Mouse (Mus musculus): Measurements from ENCODE around the gene Robo1. TPM values are rescaled to one million over a fixed set of nuclear protein-coding genes. Genes with fewer than 3 reads are reported as not detected.
A peak's percentile ranks its signal among the peaks of the same experiment; 100 is the strongest.

Robo1 gene
- polyA plus RNA-seq, 1 experiment from 2014 or later = 58.1 TPM

DNA sequence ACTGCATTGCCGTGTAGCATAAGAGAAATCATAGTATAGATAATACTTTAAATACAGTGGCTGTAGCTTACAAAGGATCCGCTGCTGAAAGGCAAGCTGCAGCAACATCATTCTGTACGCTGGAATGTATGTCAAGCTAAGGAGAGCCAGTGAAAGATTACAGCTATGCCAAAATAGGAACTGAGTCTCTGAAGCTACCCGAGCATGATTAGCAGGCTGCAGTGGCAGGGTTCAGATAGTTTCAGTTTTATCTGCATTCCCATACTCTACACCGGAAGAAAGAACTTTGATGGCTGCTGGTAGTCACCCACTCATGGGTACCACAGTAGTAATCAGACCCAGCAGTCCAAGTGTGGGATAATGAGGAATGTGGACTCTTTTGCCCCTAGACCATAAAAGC lies 68.8 kb downstream of the Robo1 start:
- Histone ChIP-seq H3K27ac (ENCODE audit: low read length) (no peak overlapping the region), H3K4me1 (replicated peaks; ENCODE audit: control insufficient read depth, insufficient read depth, low read length) (no peaks in the 10 kb centered on the region), H3K9ac (replicated peaks; ENCODE audit: low read depth, low read length) (no peak overlapping the region), H3K4me3 (replicated peaks; ENCODE audit: low read length) (no peak overlapping the region), H3K9me3 (ENCODE audit: control insufficient read depth, low read length) (no peaks in the 10 kb centered on the region), H3K27me3 (replicated peaks; ENCODE audit: control insufficient read depth, insufficient read depth, low read length) (no peaks in the 10 kb centered on the region), H3K36me3 (ENCODE audit: control insufficient read depth, insufficient read depth) (no peaks in the 10 kb centered on the region), H3K4me2 (ENCODE audit: low read length) (no peak overlapping the region)
- WGBS = 83% methylated on average over 5 of the region's 5 CpGs
- no peak for ATAC-seq

DNA sequence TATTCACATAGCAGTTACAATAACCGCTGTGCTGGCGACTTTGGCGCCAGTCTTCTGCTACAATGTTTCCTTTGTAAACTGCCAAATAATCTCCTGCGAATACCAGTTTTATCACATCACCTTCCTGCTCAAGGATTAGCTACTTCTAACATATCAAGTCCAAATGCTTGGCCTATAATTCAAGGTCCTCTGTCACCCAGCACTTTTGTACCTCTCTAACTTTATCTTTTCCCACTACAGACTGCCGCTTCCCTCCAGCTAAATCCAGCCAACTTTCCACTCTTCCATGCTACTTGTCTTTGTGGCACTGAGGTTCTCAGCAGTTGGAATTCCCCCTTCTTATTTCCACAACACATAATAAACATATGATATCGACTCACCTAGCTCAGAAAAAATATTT lies 73.7 kb downstream of the Robo1 start:
- Histone ChIP-seq H3K9me3 (ENCODE audit: control insufficient read depth, low read length) (no peaks in the 10 kb centered on the region), H3K36me3 (ENCODE audit: control insufficient read depth, insufficient read depth) (no peaks in the 10 kb centered on the region), H3K9ac (replicated peaks; ENCODE audit: low read depth, low read length) (no peak overlapping the region), H3K27me3 (replicated peaks; ENCODE audit: control insufficient read depth, insufficient read depth, low read length) (no peaks in the 10 kb centered on the region), H3K4me1 (replicated peaks; ENCODE audit: control insufficient read depth, insufficient read depth, low read length) (no peaks in the 10 kb centered on the region), H3K4me3 (replicated peaks; ENCODE audit: low read length) (no peak overlapping the region), H3K27ac (ENCODE audit: low read length) (no peak overlapping the region), H3K4me2 (ENCODE audit: low read length) (no peak overlapping the region)
- no peak for ATAC-seq
- WGBS = 88% methylated on average over 6 of the region's 6 CpGs

DNA sequence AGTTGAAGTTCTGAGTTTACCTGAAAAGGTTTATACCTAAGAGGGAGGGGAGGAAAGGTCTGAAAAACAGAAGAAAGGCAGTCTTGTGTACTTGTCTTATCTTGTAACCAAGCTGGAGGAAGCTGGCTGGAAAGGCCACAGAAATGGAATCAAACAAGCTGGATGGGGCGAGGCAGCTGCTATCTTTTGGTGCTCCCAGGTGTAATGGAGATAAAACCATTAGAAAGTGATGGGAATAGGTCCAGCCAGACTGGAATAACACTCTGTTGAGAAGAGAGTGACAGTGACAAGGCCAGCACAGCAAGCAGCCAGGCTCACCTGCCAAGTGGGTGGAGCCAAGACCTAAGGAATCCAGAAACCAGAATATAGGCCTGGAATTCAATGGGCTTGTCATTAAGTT lies 75.5 kb downstream of the Robo1 start:
- Histone ChIP-seq H3K4me1 (replicated peaks; ENCODE audit: control insufficient read depth, insufficient read depth, low read length) (no peaks in the 10 kb centered on the region), H3K4me3 (replicated peaks; ENCODE audit: low read length) (no peak overlapping the region), H3K9me3 (ENCODE audit: control insufficient read depth, low read length) (no peaks in the 10 kb centered on the region), H3K36me3 (ENCODE audit: control insufficient read depth, insufficient read depth) (no peaks in the 10 kb centered on the region), H3K27ac (ENCODE audit: low read length) (no peak overlapping the region), H3K27me3 (replicated peaks; ENCODE audit: control insufficient read depth, insufficient read depth, low read length) (no peaks in the 10 kb centered on the region), H3K9ac (replicated peaks; ENCODE audit: low read depth, low read length) (no peak overlapping the region), H3K4me2 (ENCODE audit: low read length) (no peak overlapping the region)
- 58% methylated on average over 1 of the region's 1 CpGs for WGBS
- no peak for ATAC-seq

DNA sequence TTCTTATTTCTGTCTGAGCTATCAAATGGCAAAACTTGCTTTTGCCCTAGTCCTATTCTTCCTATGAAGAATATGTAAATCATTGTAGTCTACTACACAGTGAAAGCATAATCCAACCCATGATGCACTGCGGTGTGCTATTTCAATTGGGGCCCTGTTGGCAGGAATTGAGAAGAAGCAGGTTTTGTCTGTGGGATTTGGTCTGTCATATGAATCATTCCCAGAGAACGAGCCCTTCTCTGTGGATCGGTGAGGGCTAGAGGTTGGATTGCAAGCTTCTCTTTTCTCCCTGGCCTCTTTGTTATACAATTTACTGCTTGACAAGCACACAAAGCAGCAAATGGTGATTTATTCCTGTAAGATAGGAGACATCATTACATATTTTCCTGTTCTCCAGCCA lies 85.4 kb downstream of the Robo1 start:
- Histone ChIP-seq H3K27ac (ENCODE audit: low read length) (no peak overlapping the region), H3K9ac (replicated peaks; ENCODE audit: low read depth, low read length) (no peak overlapping the region), H3K4me2 (ENCODE audit: low read length) (no peak overlapping the region), H3K4me1 (replicated peaks; ENCODE audit: control insufficient read depth, insufficient read depth, low read length) (no peaks in the 10 kb centered on the region), H3K27me3 (replicated peaks; ENCODE audit: control insufficient read depth, insufficient read depth, low read length) (no peaks in the 10 kb centered on the region), H3K9me3 (ENCODE audit: control insufficient read depth, low read length) (no peaks in the 10 kb centered on the region), H3K36me3 (ENCODE audit: control insufficient read depth, insufficient read depth) (no peaks in the 10 kb centered on the region), H3K4me3 (replicated peaks; ENCODE audit: low read length) (no peak overlapping the region)
- WGBS = 59% methylated on average over 3 of the region's 3 CpGs
- no peak for ATAC-seq

DNA sequence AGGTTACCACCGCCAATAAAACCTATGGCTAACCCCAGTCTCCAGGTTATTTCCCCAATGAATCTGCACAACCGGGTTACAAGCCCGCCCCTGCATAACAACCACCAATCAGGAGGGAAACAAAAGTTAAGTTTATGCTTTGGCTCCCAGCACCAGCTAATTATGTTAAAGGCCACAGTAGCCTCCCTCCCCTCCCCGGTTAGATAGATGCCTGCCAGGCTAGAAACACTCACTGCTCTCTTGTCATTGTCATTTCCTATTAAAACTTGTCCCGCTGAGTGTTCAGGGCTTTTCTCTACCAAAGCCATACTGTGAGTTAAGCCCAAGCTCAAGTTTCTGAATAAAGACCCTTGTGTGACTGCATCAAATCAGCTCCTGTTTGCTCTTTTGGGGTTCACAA lies 90.7 kb downstream of the Robo1 start:
- Histone ChIP-seq H3K4me2 (ENCODE audit: low read length) (no peak overlapping the region), H3K27me3 (replicated peaks; ENCODE audit: control insufficient read depth, insufficient read depth, low read length) (no peaks in the 10 kb centered on the region), H3K36me3 (ENCODE audit: control insufficient read depth, insufficient read depth) (no peaks in the 10 kb centered on the region), H3K4me3 (replicated peaks; ENCODE audit: low read length) (no peak overlapping the region), H3K9ac (replicated peaks; ENCODE audit: low read depth, low read length) (no peak overlapping the region), H3K4me1 (replicated peaks; ENCODE audit: control insufficient read depth, insufficient read depth, low read length) (peaks cover 4% of the 10 kb centered on the region), H3K9me3 (ENCODE audit: control insufficient read depth, low read length) (no peaks in the 10 kb centered on the region), H3K27ac (ENCODE audit: low read length) (no peak overlapping the region)
- WGBS = 8% methylated on average over 5 of the region's 5 CpGs
- ATAC-seq = peak; percentile 49

DNA sequence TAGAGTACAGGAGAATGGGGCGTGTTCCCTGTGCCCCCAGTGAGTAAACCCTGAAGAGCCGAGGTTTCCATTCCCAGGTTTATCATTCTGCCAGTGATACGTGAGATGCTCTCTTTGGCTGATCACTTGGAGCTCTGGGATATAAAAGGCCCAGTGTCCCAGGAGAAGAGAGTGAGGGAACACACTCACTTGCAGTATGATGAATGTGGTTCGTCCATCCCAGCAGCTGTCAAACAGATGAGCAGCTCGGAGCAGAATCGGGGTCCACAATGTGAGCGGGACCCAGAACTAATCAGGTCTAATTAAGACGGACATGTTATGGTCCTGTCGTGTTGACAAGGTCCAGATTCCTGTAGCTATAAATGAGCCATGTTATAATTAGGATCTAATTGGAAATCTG lies 94.3 kb downstream of the Robo1 start:
- H3K36me3 ChIP-seq (ENCODE audit: control insufficient read depth, insufficient read depth) = no peaks in the 10 kb centered on the region
- ATAC-seq = peak; percentile 36; the same call in 1 of the 2 replicates
- H3K27me3 ChIP-seq (replicated peaks; ENCODE audit: control insufficient read depth, insufficient read depth, low read length) = no peaks in the 10 kb centered on the region
- 11% methylated on average over 9 of the region's 9 CpGs for WGBS
- H3K4me2 ChIP-seq (ENCODE audit: low read length) = peak overlapping the region; percentile 13; the same call in 1 of the 2 replicates
- H3K9me3 ChIP-seq (ENCODE audit: control insufficient read depth, low read length) = no peaks in the 10 kb centered on the region
- no peak overlapping the region for H3K27ac ChIP-seq (ENCODE audit: low read length)
- no peak overlapping the region for H3K9ac ChIP-seq (replicated peaks; ENCODE audit: low read depth, low read length)
- H3K4me3 ChIP-seq (replicated peaks; ENCODE audit: low read length) = no peak overlapping the region
- peaks cover 4% of the 10 kb centered on the region for H3K4me1 ChIP-seq (replicated peaks; ENCODE audit: control insufficient read depth, insufficient read depth, low read length)

DNA sequence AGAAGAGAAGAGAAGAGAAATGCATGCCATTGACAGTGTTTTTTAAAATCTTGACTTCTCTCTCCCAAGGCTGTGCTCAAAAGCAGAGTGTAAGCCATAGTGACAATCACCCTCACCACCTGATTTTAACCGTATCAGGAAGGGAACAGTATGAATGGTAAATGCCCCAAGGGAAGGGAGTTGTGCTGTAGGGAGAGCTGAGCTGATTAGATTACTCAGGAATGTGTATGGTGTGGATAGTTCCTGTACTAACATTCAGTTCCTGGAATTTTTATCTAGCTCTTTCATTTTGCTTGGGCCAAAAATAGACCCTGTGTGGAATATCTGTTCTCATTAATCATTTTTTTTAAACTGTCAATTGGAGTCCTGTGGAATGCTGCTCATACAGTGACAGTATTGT lies 101.7 kb downstream of the Robo1 start:
- ATAC-seq = no peak
- H3K36me3 ChIP-seq (ENCODE audit: control insufficient read depth, insufficient read depth) = no peaks in the 10 kb centered on the region
- H3K4me3 ChIP-seq (replicated peaks; ENCODE audit: low read length) = no peak overlapping the region
- H3K4me1 ChIP-seq (replicated peaks; ENCODE audit: control insufficient read depth, insufficient read depth, low read length) = no peaks in the 10 kb centered on the region
- H3K4me2 ChIP-seq (ENCODE audit: low read length) = no peak overlapping the region
- no peaks in the 10 kb centered on the region for H3K27me3 ChIP-seq (replicated peaks; ENCODE audit: control insufficient read depth, insufficient read depth, low read length)
- H3K9ac ChIP-seq (replicated peaks; ENCODE audit: low read depth, low read length) = no peak overlapping the region
- no peak overlapping the region for H3K27ac ChIP-seq (ENCODE audit: low read length)
- H3K9me3 ChIP-seq (ENCODE audit: control insufficient read depth, low read length) = no peaks in the 10 kb centered on the region
- WGBS = 48% methylated on average over 1 of the region's 1 CpGs

DNA sequence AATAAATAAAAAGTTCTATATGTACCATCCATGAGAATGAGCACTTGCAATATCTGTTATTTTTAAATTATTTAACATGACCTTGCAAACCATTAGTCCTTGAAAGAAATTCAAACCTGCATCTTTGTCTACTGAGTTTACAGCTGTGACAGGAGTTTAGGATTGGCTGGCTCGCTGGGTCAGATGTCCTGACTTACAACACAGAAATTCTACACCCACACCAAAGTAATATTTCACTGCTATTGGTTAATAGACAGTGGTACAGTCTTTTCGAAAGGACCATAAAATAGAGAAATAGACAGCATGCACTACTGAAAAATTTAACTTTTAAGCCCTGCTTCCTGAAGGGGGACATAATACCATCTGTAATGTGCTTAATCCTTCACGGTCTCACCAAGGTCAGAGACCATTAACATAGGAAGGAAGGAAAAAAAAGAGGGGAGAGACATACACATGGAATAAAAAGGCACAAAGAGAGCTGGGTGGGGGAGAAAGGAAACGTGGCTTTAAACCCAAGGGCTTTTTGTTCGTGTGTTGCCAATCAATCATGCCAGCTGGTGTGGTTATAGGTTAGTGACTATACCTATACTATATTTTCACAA lies 103.7 kb downstream of the Robo1 start:
- no peak overlapping the region for H3K4me3 ChIP-seq (replicated peaks; ENCODE audit: low read length)
- H3K27ac ChIP-seq (ENCODE audit: low read length) = no peak overlapping the region
- H3K4me2 ChIP-seq (ENCODE audit: low read length) = no peak overlapping the region
- no peaks in the 10 kb centered on the region for H3K9me3 ChIP-seq (ENCODE audit: control insufficient read depth, low read length)
- 56% methylated on average over 5 of the region's 5 CpGs for WGBS
- H3K4me1 ChIP-seq (replicated peaks; ENCODE audit: control insufficient read depth, insufficient read depth, low read length) = no peaks in the 10 kb centered on the region
- H3K27me3 ChIP-seq (replicated peaks; ENCODE audit: control insufficient read depth, insufficient read depth, low read length) = no peaks in the 10 kb centered on the region
- no peak overlapping the region for H3K9ac ChIP-seq (replicated peaks; ENCODE audit: low read depth, low read length)
- H3K36me3 ChIP-seq (ENCODE audit: control insufficient read depth, insufficient read depth) = no peaks in the 10 kb centered on the region
- ATAC-seq = no peak

DNA sequence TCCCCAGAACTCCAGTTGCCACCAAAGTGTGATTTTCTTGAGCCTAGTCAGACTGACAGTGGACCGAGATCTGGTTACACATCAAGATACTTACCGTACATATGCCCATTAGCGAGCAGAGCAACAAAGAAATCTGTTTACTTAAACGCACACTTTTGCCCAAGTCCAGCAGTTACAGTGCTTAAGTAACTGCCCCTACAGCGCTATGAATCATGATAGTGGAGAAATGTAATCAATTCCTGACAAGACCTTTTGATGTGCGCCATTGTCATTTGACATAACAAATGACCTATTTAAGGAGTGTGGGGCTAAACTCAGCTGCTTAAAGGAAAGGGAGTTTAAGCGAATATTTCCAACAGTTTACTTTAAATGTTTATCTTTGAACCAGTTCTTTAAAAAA lies 104.8 kb downstream of the Robo1 start:
- H3K9me3 ChIP-seq (ENCODE audit: control insufficient read depth, low read length) = no peaks in the 10 kb centered on the region
- no peak overlapping the region for H3K9ac ChIP-seq (replicated peaks; ENCODE audit: low read depth, low read length)
- no peak overlapping the region for H3K4me3 ChIP-seq (replicated peaks; ENCODE audit: low read length)
- no peak overlapping the region for H3K4me2 ChIP-seq (ENCODE audit: low read length)
- no peak overlapping the region for H3K27ac ChIP-seq (ENCODE audit: low read length)
- H3K4me1 ChIP-seq (replicated peaks; ENCODE audit: control insufficient read depth, insufficient read depth, low read length) = no peaks in the 10 kb centered on the region
- no peak for ATAC-seq
- no peaks in the 10 kb centered on the region for H3K27me3 ChIP-seq (replicated peaks; ENCODE audit: control insufficient read depth, insufficient read depth, low read length)
- WGBS = 79% methylated on average over 7 of the region's 7 CpGs
- no peaks in the 10 kb centered on the region for H3K36me3 ChIP-seq (ENCODE audit: control insufficient read depth, insufficient read depth)

Measured in forebrain, embryonic 16.5 days (tissue).